Mouse (Mus musculus): ENCODE results near the gene Foxe3. TPM values are rescaled to one million over a fixed set of nuclear protein-coding genes. Genes with fewer than 3 reads are reported as not detected.

The Foxe3 gene
- total and polyA plus RNA-seq, 2 experiments from 2014 or later, result 0.27 to 0.31 TPM

DNA sequence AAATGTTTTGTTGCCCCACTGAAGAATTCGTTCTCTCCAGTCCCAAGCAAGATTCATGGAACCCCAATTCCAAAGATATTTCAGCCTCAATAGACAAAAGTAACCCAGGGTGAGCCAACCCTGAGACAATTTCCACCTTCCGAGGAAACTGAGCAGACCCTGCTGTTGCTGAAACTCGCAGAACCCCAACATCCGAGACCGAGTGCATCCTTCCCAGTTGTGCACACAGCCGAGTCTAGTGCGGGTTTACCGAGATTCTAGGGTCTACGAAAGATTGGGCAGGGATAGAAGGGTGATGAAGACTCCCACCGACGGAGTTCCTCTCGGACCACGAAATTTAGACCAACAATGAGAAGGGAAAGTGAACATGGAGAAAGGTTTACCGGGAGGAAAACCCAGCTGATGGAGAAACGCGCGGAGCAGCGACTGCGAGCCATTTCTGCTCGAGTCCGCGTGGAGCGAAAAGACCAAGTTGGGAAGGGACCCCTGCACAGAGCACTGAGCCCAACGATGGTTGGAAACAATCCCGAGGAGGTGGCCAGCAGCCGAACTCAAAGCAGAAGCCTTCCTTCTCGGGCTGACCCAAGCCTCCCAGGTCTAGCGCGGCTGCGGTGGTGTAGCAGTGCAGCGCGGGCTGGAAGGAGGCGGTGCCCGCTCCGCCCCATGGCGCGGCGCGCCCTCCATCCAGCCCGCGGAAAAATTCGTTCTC, 24.0 kb downstream of the Foxe3 start:
- no peak overlapping the region for H3K9ac ChIP-seq (replicated peaks; ENCODE audit: low read length, poor library complexity, severe bottlenecking)
- WGBS, result 1% methylated on average over 42 of the region's 42 CpGs
- H3K4me1 ChIP-seq (ENCODE audit: insufficient read depth, low read length), result no peaks in the 10 kb centered on the region
- H3K4me2 ChIP-seq (ENCODE audit: low read depth, low read length, poor library complexity, severe bottlenecking), result no peak overlapping the region
- ATAC-seq (ENCODE audit: low FRiP score), result peak; percentile 14; the same call in 1 of the 2 replicates
- no peaks in the 10 kb centered on the region for H3K9me3 ChIP-seq (ENCODE audit: low read length)
- H3K36me3 ChIP-seq (ENCODE audit: insufficient read depth, low read length), result no peaks in the 10 kb centered on the region
- no peak overlapping the region for H3K4me3 ChIP-seq (ENCODE audit: low read depth, low read length)
- no peak overlapping the region for H3K27ac ChIP-seq (ENCODE audit: low read depth, low read length)
- no peak for DNase-seq (ENCODE audit: low spot score)
- peaks cover 70% of the 10 kb centered on the region for H3K27me3 ChIP-seq (ENCODE audit: insufficient read depth, low read length)
- no peak for TF ChIP-seq CTCF (IDR thresholded peaks at IDR 0.05)

DNA sequence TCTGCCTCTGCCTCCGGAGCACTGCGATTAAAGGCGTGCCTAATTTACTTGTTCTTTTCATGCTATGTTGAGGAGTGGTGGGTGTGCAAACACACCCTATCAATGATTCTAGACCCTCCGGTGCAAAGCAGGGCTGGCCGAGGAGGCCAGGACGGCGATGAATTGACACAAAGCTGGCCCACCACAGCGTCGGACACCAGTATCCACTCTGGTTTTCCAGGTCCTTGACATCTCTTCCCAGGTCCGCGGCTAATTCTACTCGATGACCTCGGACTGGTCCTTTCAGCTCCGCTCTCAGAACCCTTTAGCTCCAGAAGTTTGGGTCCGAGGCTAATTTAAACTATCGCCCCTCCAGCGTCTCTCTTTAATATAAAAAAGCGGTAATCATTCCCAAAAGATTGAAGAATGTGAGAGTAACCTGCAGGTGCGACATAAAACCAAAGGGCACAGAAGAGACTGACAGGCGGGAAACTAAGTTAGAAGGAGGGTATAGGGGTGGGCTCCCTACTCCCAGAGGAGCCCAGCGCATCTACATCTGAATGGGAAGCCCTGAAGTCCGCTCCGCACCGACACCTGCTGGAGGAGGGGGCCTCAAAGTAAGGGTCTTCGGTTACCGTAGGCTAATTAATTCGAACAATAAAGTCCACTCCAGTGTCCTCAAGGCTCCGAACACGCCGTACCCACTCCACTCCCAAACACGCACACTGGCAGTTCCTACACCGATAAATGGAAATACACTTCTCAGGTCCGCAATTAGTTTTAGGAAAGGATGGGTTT, 24.8 kb downstream of the Foxe3 start:
- Histone ChIP-seq H3K27ac (ENCODE audit: low read depth, low read length) (no peak overlapping the region), H3K4me1 (ENCODE audit: insufficient read depth, low read length) (no peaks in the 10 kb centered on the region), H3K9me3 (ENCODE audit: low read length) (no peaks in the 10 kb centered on the region), H3K27me3 (ENCODE audit: insufficient read depth, low read length) (peaks cover 66% of the 10 kb centered on the region), H3K4me2 (ENCODE audit: low read depth, low read length, poor library complexity, severe bottlenecking) (no peak overlapping the region), H3K36me3 (ENCODE audit: insufficient read depth, low read length) (no peaks in the 10 kb centered on the region), H3K4me3 (ENCODE audit: low read depth, low read length) (no peak overlapping the region), H3K9ac (replicated peaks; ENCODE audit: low read length, poor library complexity, severe bottlenecking) (no peak overlapping the region)
- WGBS, result 4% methylated on average over 33 of the region's 33 CpGs
- DNase-seq (ENCODE audit: low spot score), result no peak
- no peak for TF ChIP-seq CTCF (IDR thresholded peaks at IDR 0.05)
- no peak for ATAC-seq (ENCODE audit: low FRiP score)

GRCm38 (mm10) chr4:114899885-114900284, 25.9 kb downstream of the Foxe3 start:
- Histone ChIP-seq H3K9ac (replicated peaks; ENCODE audit: low read length, poor library complexity, severe bottlenecking) (no peak overlapping the region), H3K4me2 (ENCODE audit: low read depth, low read length, poor library complexity, severe bottlenecking) (no peak overlapping the region), H3K4me1 (ENCODE audit: insufficient read depth, low read length) (no peaks in the 10 kb centered on the region), H3K27me3 (ENCODE audit: insufficient read depth, low read length) (peaks cover 54% of the 10 kb centered on the region), H3K9me3 (ENCODE audit: low read length) (no peaks in the 10 kb centered on the region), H3K4me3 (ENCODE audit: low read depth, low read length) (no peak overlapping the region), H3K27ac (ENCODE audit: low read depth, low read length) (no peak overlapping the region), H3K36me3 (ENCODE audit: insufficient read depth, low read length) (no peaks in the 10 kb centered on the region)
- no peak for DNase-seq (ENCODE audit: low spot score)
- 10% methylated on average over 3 of the region's 3 CpGs for WGBS
- no peak for ATAC-seq (ENCODE audit: low FRiP score)
- no peak for TF ChIP-seq CTCF (IDR thresholded peaks at IDR 0.05)

DNA sequence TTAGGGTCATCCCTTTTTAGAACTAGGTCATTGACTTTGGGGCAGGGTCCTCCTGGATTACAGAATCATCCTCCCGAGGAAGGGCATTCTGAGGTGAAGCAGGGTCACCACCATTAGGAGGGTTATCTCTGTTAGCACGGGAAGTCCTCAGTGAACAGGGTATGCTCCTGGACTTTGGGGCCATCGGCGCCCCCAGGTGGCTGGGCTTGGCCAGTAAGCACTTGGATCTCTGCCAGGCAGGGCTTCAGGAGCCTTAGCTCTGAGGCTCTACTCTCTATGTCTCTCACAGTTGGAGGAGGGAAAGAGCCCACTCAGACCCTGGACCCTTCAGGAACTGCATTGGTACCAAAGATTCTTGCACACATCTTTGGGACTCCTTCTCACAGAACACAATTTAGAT, 28.0 kb downstream of the Foxe3 start:
- Histone ChIP-seq H3K9ac (replicated peaks; ENCODE audit: low read length, poor library complexity, severe bottlenecking) (no peak overlapping the region), H3K4me2 (ENCODE audit: low read depth, low read length, poor library complexity, severe bottlenecking) (no peak overlapping the region), H3K36me3 (ENCODE audit: insufficient read depth, low read length) (no peaks in the 10 kb centered on the region), H3K9me3 (ENCODE audit: low read length) (no peaks in the 10 kb centered on the region), H3K4me3 (ENCODE audit: low read depth, low read length) (no peak overlapping the region), H3K27me3 (ENCODE audit: insufficient read depth, low read length) (peaks cover 45% of the 10 kb centered on the region), H3K4me1 (ENCODE audit: insufficient read depth, low read length) (no peaks in the 10 kb centered on the region), H3K27ac (ENCODE audit: low read depth, low read length) (no peak overlapping the region)
- WGBS, result 27% methylated on average over 4 of the region's 4 CpGs
- ATAC-seq (ENCODE audit: low FRiP score) (no peak), DNase-seq (ENCODE audit: low spot score) (no peak)
- peak; percentile 34; the same call in 1 of the 2 replicates for TF ChIP-seq CTCF (IDR thresholded peaks at IDR 0.05)

- Histone ChIP-seq H3K4me2 (ENCODE audit: low read depth, low read length, poor library complexity, severe bottlenecking) (no peak overlapping the region), H3K27me3 (ENCODE audit: insufficient read depth, low read length) (no peaks in the 10 kb centered on the region), H3K9me3 (ENCODE audit: low read length) (no peaks in the 10 kb centered on the region), H3K27ac (ENCODE audit: low read depth, low read length) (no peak overlapping the region), H3K9ac (replicated peaks; ENCODE audit: low read length, poor library complexity, severe bottlenecking) (no peak overlapping the region), H3K4me1 (ENCODE audit: insufficient read depth, low read length) (no peaks in the 10 kb centered on the region), H3K4me3 (ENCODE audit: low read depth, low read length) (no peak overlapping the region), H3K36me3 (ENCODE audit: insufficient read depth, low read length) (no peaks in the 10 kb centered on the region)
- TF ChIP-seq CTCF (IDR thresholded peaks at IDR 0.05), result no peak
- 77% methylated on average over 1 of the region's 1 CpGs for WGBS
- ATAC-seq (ENCODE audit: low FRiP score), result no peak
- no peak for DNase-seq (ENCODE audit: low spot score)
Measured at GRCm38 (mm10) chr4:114882232-114882631, 43.6 kb downstream of the Foxe3 start.

GRCm38 (mm10) chr4:114876441-114876972, 49.3 kb downstream of the Foxe3 start:
- no peak for TF ChIP-seq CTCF (IDR thresholded peaks at IDR 0.05)
- no peaks in the 10 kb centered on the region for H3K9me3 ChIP-seq (ENCODE audit: low read length)
- no peaks in the 10 kb centered on the region for H3K4me1 ChIP-seq (ENCODE audit: insufficient read depth, low read length)
- no peak overlapping the region for H3K4me2 ChIP-seq (ENCODE audit: low read depth, low read length, poor library complexity, severe bottlenecking)
- no peaks in the 10 kb centered on the region for H3K36me3 ChIP-seq (ENCODE audit: insufficient read depth, low read length)
- ATAC-seq (ENCODE audit: low FRiP score) (no peak), DNase-seq (ENCODE audit: low spot score) (peak; percentile 35)
- WGBS, result 9% methylated on average over 8 of the region's 8 CpGs
- H3K27me3 ChIP-seq (ENCODE audit: insufficient read depth, low read length), result no peaks in the 10 kb centered on the region
- no peak overlapping the region for H3K9ac ChIP-seq (replicated peaks; ENCODE audit: low read length, poor library complexity, severe bottlenecking)
- H3K27ac ChIP-seq (ENCODE audit: low read depth, low read length), result no peak overlapping the region
- no peak overlapping the region for H3K4me3 ChIP-seq (ENCODE audit: low read depth, low read length)

Other genes with a start within 250 kb of the Foxe3 start
- not detected in 2 replicates for gene Gm12830, start 104.3 kb downstream of the Foxe3 start, total RNA-seq (2014; rRNA removed)
- gene Gm12830, start 104.3 kb downstream of the Foxe3 start, polyA plus RNA-seq (2015; fragmentation: Nextera tagmentation; extraction: Ambion mirVana), result 0.09 TPM in 1 of 2 replicates, not detected in the other
- gene Foxd2, start 17.1 kb downstream of the Foxe3 start, total RNA-seq (2014; rRNA removed), result 1.0 and 2.5 TPM in 2 replicates
- 0.44 and 0.58 TPM in 2 replicates for gene Foxd2, start 17.1 kb downstream of the Foxe3 start, polyA plus RNA-seq (2015; fragmentation: Nextera tagmentation; extraction: Ambion mirVana)
- 83.6 and 116 TPM in 2 replicates for gene Cmpk1, start 61.2 kb upstream of the Foxe3 start, total RNA-seq (2014; rRNA removed)
- 231 and 234 TPM in 2 replicates for gene Cmpk1, start 61.2 kb upstream of the Foxe3 start, polyA plus RNA-seq (2015; fragmentation: Nextera tagmentation; extraction: Ambion mirVana)
- 1.9 and 2.6 TPM in 2 replicates for gene Stil, start 74.1 kb upstream of the Foxe3 start, total RNA-seq (2014; rRNA removed)
- 1.4 and 1.8 TPM in 2 replicates for gene Stil, start 74.1 kb upstream of the Foxe3 start, polyA plus RNA-seq (2015; fragmentation: Nextera tagmentation; extraction: Ambion mirVana)
- 64.8 and 73.5 TPM in 2 replicates for gene Tal1, start 130.4 kb upstream of the Foxe3 start, total RNA-seq (2014; rRNA removed)
- 6.6 and 6.8 TPM in 2 replicates for gene Tal1, start 130.4 kb upstream of the Foxe3 start, polyA plus RNA-seq (2015; fragmentation: Nextera tagmentation; extraction: Ambion mirVana)
- gene Pdzk1ip1, start 162.7 kb upstream of the Foxe3 start, total RNA-seq (2014; rRNA removed), result 1.3 and 1.9 TPM in 2 replicates
- gene Pdzk1ip1, start 162.7 kb upstream of the Foxe3 start, polyA plus RNA-seq (2015; fragmentation: Nextera tagmentation; extraction: Ambion mirVana), result 3.0 and 3.7 TPM in 2 replicates
- gene Cyp4x1, start 208.3 kb upstream of the Foxe3 start, total RNA-seq (2014; rRNA removed), result 24.7 and 30.2 TPM in 2 replicates
- gene Cyp4x1, start 208.3 kb upstream of the Foxe3 start, polyA plus RNA-seq (2015; fragmentation: Nextera tagmentation; extraction: Ambion mirVana), result 11.3 and 12.0 TPM in 2 replicates

Data from midbrain, postnatal 0 days (tissue).